Mouse (Mus musculus) E14TG2a.4 (cell line): Measurements from ENCODE around the gene Cdiptos.

Source experiments
- CTCF ChIP-seq: conservative IDR thresholded peaks from 2 replicates; pipeline ENCODE4 v1.5.1; 2014; ENCODE audit warnings: low read length
- NANOG ChIP-seq: IDR thresholded peaks from 2 replicates; pipeline ENCODE4 v1.6.1; 2014; ENCODE audit warnings: borderline replicate concordance, low read length, mixed read lengths

DNA sequence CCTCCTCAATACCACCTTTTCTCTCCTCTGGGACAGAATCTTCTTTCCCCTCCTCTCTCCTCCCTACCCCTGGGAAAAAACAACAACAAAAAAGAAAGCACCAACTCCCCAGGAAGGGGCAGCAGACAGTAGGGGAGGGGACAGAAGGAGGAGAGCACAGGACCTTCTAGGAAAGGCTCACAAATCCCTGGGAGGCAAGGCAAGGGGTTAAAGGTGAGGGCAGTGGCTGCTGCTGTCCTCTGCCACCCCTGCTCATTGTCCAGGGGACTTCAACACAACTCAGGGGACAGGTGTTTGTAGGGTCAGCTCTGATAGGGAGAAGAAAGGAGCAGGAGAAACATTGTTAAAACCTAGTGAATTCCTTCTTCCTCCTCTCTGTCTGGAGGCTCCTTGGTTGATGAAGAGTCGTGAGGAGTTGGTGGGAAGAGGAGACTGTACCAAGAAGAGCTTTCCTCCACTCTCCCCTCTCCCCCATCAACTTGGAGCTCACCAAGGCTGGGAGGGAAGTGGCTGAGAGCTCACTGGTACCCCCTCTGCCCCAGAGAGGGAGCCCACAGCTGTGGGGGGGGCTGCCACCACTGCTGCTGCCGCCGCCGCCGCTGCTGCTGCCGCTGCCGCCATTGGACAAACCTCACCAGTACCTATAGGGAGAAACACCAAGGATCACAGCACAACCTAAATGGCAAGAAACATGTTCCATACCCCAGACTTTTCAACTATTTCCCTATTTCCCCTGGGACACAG, 46.8 kb upstream of the Cdiptos start:
- no peak for TF ChIP-seq CTCF
- TF ChIP-seq NANOG, result no peak
